Mouse (Mus musculus): Measurements from ENCODE around the gene Defb6. TPM values are rescaled to one million over a fixed set of nuclear protein-coding genes. Genes with fewer than 3 reads are reported as not detected.

Gene Defb6
- polyA plus RNA-seq (2012; rRNA removed): not detected in 2 replicates

- H3K36me3 ChIP-seq (ENCODE audit: control insufficient read depth, insufficient read depth, low read length): no peaks in the 10 kb centered on the region
- WGBS: 67% methylated on average over 1 of the region's 1 CpGs
- H3K4me1 ChIP-seq (ENCODE audit: control insufficient read depth, insufficient read depth, low read length): no peaks in the 10 kb centered on the region
- H3K27ac ChIP-seq (ENCODE audit: insufficient read depth, low read depth, low read length): no peak within 1 kb of the TSS
- DNase-seq: no peak
- no peaks in the 10 kb centered on the region for H3K27me3 ChIP-seq (replicated peaks; ENCODE audit: control insufficient read depth, insufficient read depth, low read length)
- no peak for TF ChIP-seq CTCF (conservative IDR thresholded peaks at IDR 0.05; ENCODE audit: insufficient read depth, insufficient read length, low read depth, low read length)
- no peak for TF ChIP-seq POLR2A (IDR thresholded peaks at IDR 0.05; ENCODE audit: low read depth, low read length)
- no peak within 1 kb of the TSS for H3K4me3 ChIP-seq (ENCODE audit: insufficient read depth, low read depth, low read length)
These were observed at the start of gene Defb6 for GRCm38 (mm10) chr8:19225161-19225560. TSS of gene Defb6 (plus strand) at chr8:19225478.

- Histone ChIP-seq H3K27me3 (replicated peaks; ENCODE audit: control insufficient read depth, insufficient read depth, low read length) (no peaks in the 10 kb centered on the region), H3K36me3 (ENCODE audit: control insufficient read depth, insufficient read depth, low read length) (no peaks in the 10 kb centered on the region), H3K27ac (ENCODE audit: insufficient read depth, low read depth, low read length) (no peak overlapping the region), H3K4me1 (ENCODE audit: control insufficient read depth, insufficient read depth, low read length) (no peaks in the 10 kb centered on the region), H3K4me3 (ENCODE audit: insufficient read depth, low read depth, low read length) (no peak overlapping the region)
- DNase-seq: no peak
- TF ChIP-seq POLR2A (IDR thresholded peaks at IDR 0.05; ENCODE audit: low read depth, low read length): no peak
- WGBS: 58% methylated on average over 1 of the region's 1 CpGs
These were observed 12.8 kb downstream of the Defb6 start for GRCm38 (mm10) chr8:19238101-19238500.

- WGBS: 53% methylated on average over 2 of the region's 2 CpGs
- no peak for TF ChIP-seq POLR2A (IDR thresholded peaks at IDR 0.05; ENCODE audit: low read depth, low read length)
- DNase-seq: no peak
- H3K4me3 ChIP-seq (ENCODE audit: insufficient read depth, low read depth, low read length): no peak within 1 kb of the TSS
- H3K27me3 ChIP-seq (replicated peaks; ENCODE audit: control insufficient read depth, insufficient read depth, low read length): no peaks in the 10 kb centered on the region
- H3K36me3 ChIP-seq (ENCODE audit: control insufficient read depth, insufficient read depth, low read length): no peaks in the 10 kb centered on the region
- H3K27ac ChIP-seq (ENCODE audit: insufficient read depth, low read depth, low read length): no peak within 1 kb of the TSS
- no peaks in the 10 kb centered on the region for H3K4me1 ChIP-seq (ENCODE audit: control insufficient read depth, insufficient read depth, low read length)
These were observed 14.3 kb downstream of the Defb6 start, which contains the start of gene Defb46 for GRCm38 (mm10) chr8:19239616-19240015. TSS of gene Defb46 (plus strand) at chr8:19239916.

DNA sequence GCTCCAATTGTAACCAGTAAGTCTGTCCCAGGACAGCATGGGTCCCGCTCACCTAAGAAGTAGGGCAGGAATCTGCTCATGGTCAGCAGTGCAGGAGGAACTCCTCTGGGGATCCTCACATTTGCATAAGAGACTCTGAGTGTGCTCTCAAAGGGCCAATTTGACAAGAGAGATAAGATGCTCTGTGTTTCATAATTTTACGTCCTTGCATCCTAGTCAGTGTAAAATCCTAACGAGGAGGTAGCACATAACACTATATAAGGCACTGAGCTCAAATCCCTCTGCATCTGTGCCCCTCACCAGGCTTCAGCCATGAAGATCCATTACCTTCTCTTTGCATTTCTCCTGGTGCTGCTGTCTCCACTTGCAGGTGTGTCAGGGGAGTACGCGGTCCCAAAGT lies 22.0 kb downstream of the Defb6 start, which contains the start of gene Defb5:
Gene Defb5 (plus strand): TSS at position 301 of the 400 bp plus-strand sequence.
- no peaks in the 10 kb centered on the region for H3K36me3 ChIP-seq (ENCODE audit: control insufficient read depth, insufficient read depth, low read length)
- TF ChIP-seq CTCF (conservative IDR thresholded peaks at IDR 0.05; ENCODE audit: insufficient read depth, insufficient read length, low read depth, low read length): no peak
- no peak for TF ChIP-seq POLR2A (IDR thresholded peaks at IDR 0.05; ENCODE audit: low read depth, low read length)
- no peaks in the 10 kb centered on the region for H3K4me1 ChIP-seq (ENCODE audit: control insufficient read depth, insufficient read depth, low read length)
- H3K4me3 ChIP-seq (ENCODE audit: insufficient read depth, low read depth, low read length): no peak within 1 kb of the TSS
- 92% methylated on average over 5 of the region's 5 CpGs for WGBS
- DNase-seq: no peak
- H3K27me3 ChIP-seq (replicated peaks; ENCODE audit: control insufficient read depth, insufficient read depth, low read length): no peaks in the 10 kb centered on the region
- no peak within 1 kb of the TSS for H3K27ac ChIP-seq (ENCODE audit: insufficient read depth, low read depth, low read length)

DNA sequence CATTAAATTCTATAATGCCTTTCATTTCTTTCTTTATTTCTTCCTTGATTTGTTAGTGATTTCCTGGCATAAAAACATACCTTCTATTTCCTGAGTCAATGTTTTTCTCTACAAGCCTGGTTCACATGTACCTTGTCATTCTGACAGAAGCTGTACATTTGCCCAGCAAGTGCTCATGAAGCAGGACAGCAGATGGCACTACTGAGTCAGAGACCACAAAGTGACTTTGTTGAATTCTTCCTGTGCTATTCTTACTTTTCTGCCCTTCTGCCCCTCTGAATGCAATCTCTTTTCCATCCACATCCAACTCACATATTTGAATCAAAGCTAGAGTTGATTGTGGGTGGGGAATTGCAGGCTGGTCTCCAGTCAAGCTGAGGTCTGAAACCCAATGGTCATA lies 32.9 kb downstream of the Defb6 start:
- DNase-seq: no peak
- H3K36me3 ChIP-seq (ENCODE audit: control insufficient read depth, insufficient read depth, low read length): no peaks in the 10 kb centered on the region
- H3K4me3 ChIP-seq (ENCODE audit: insufficient read depth, low read depth, low read length): no peak overlapping the region
- H3K27me3 ChIP-seq (replicated peaks; ENCODE audit: control insufficient read depth, insufficient read depth, low read length): no peaks in the 10 kb centered on the region
- H3K4me1 ChIP-seq (ENCODE audit: control insufficient read depth, insufficient read depth, low read length): no peaks in the 10 kb centered on the region
- H3K27ac ChIP-seq (ENCODE audit: insufficient read depth, low read depth, low read length): no peak overlapping the region
- TF ChIP-seq CTCF (conservative IDR thresholded peaks at IDR 0.05; ENCODE audit: insufficient read depth, insufficient read length, low read depth, low read length): no peak
- no peak for TF ChIP-seq POLR2A (IDR thresholded peaks at IDR 0.05; ENCODE audit: low read depth, low read length)

GRCm38 (mm10) chr8:19259667-19260066 lies 34.4 kb downstream of the Defb6 start:
- DNase-seq: no peak
- Histone ChIP-seq H3K4me1 (ENCODE audit: control insufficient read depth, insufficient read depth, low read length) (no peaks in the 10 kb centered on the region), H3K27me3 (replicated peaks; ENCODE audit: control insufficient read depth, insufficient read depth, low read length) (no peaks in the 10 kb centered on the region), H3K4me3 (ENCODE audit: insufficient read depth, low read depth, low read length) (no peak overlapping the region), H3K36me3 (ENCODE audit: control insufficient read depth, insufficient read depth, low read length) (no peaks in the 10 kb centered on the region), H3K27ac (ENCODE audit: insufficient read depth, low read depth, low read length) (no peak overlapping the region)
- 32% methylated on average over 3 of the region's 3 CpGs for WGBS
- TF ChIP-seq POLR2A (IDR thresholded peaks at IDR 0.05; ENCODE audit: low read depth, low read length) (no peak), CTCF (conservative IDR thresholded peaks at IDR 0.05; ENCODE audit: insufficient read depth, insufficient read length, low read depth, low read length) (no peak)

Other genes with a start within 250 kb of the Defb6 start
- gene Defb40, start 247.2 kb upstream of the Defb6 start, polyA plus RNA-seq (2012; rRNA removed): not detected in 2 replicates
- not detected in 2 replicates for gene Defb37, start 234.4 kb upstream of the Defb6 start, polyA plus RNA-seq (2012; rRNA removed)
- gene Defb38, start 198.9 kb upstream of the Defb6 start, polyA plus RNA-seq (2012; rRNA removed): not detected in 2 replicates
- gene Defb39, start 160.7 kb upstream of the Defb6 start, polyA plus RNA-seq (2012; rRNA removed): not detected in 2 replicates
- not detected in 2 replicates for gene Defb12, start 110.6 kb upstream of the Defb6 start, polyA plus RNA-seq (2012; rRNA removed)
- not detected in 2 replicates for gene Defb34, start 101.7 kb upstream of the Defb6 start, polyA plus RNA-seq (2012; rRNA removed)
- not detected in 2 replicates for gene Gm45826, start 84.7 kb upstream of the Defb6 start, polyA plus RNA-seq (2012; rRNA removed)
- gene Defb14, start 31.1 kb upstream of the Defb6 start, polyA plus RNA-seq (2012; rRNA removed): not detected in 2 replicates
- not detected in 2 replicates for gene Defb4, start 26.8 kb upstream of the Defb6 start, polyA plus RNA-seq (2012; rRNA removed)
- gene Defb46, start 14.4 kb downstream of the Defb6 start, polyA plus RNA-seq (2012; rRNA removed): not detected in 2 replicates
- gene Defb5, start 22.1 kb downstream of the Defb6 start, polyA plus RNA-seq (2012; rRNA removed): not detected in 2 replicates
- not detected in 2 replicates for gene Defb3, start 67.9 kb downstream of the Defb6 start, polyA plus RNA-seq (2012; rRNA removed)
- gene Defb8, start 222.1 kb downstream of the Defb6 start, polyA plus RNA-seq (2012; rRNA removed): not detected in 2 replicates